Mouse (Mus musculus) ES-E14 (cell line): ENCODE data around the gene Olfr521.

ENCODE experiments used
- CHD2 ChIP-seq: IDR thresholded peaks from 2 replicates; pipeline ENCODE4 v1.6.1; 2014; ENCODE audit warnings: mild to moderate bottlenecking, low read depth, low read length, inconsistent platforms
- ZC3H11A ChIP-seq: IDR thresholded peaks from 2 replicates; pipeline ENCODE4 v1.6.1; 2012; ENCODE audit warnings: low read depth, mild to moderate bottlenecking, inconsistent platforms, low read length, borderline replicate concordance

DNA sequence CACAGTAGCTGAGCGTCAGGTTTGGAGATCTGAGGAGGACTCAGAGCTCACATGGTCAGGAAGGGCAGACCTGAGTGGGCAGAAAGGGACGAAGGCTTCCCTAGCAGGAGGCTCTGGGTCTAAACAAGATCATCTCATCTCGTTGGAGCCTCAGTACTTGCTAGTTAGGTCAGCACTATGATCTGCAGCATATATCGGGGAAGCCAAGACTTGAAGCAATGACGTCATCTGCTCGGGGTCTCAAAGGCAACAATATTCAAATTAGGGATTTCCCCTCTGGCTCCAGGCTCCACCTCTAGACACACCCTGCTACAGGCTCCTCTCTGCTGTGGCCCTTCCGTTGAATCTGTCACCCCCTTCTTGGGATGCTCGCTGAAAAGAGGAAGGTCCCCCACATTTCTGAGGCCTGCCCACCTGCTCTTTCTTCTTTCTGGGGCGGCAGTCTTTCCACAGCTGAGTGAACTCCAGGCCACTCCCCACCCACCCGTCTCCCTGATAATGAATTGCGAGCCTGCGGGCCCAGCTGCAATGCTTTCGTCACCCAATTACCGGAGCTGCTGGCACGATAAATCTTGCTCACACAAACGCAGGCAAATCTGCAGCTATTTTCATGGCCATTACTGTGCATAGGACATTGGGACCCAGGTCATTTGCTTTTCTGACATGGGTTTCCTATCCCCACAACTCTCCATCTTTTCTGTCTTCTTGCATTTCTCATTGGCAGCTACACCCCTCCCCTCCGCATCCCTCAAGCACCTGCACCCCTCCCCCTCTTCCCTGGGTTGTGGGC lies 32.1 kb downstream of the Olfr521 start:
- TF ChIP-seq ZC3H11A: no peak
- no peak for TF ChIP-seq CHD2
